Mouse (Mus musculus) stomach, postnatal 0 days (tissue): ENCODE results near the gene Smim24. TPM values are rescaled to one million over a fixed set of nuclear protein-coding genes. Genes with fewer than 3 reads are reported as not detected.
A peak's percentile ranks its signal among the peaks of the same experiment; 100 is the strongest.

Source experiments
- ATAC-seq: fragments of 200-750 bp; cut with Nextera tagmentation; 2 replicates; pipeline ENCODE4 v1.8.0; 2017; ENCODE audit not compliant: low FRiP score, low TSS enrichment
- DNase-seq: peaks from one replicate; pipeline ENCODE4 v3.0.0-alpha.2; 2016; ENCODE audit warnings: low spot score
- H3K27ac ChIP-seq: fragments of 300-500 bp; sonication (generic); replicated peaks from 2 replicates; pipeline ENCODE4 v1.5.1; 2014; ENCODE audit warnings: mild to moderate bottlenecking, control low read depth
- H3K27me3 ChIP-seq: fragments of 300-500 bp; sonication (generic); 2 replicates; pipeline ENCODE4 v1.6.1; 2014; ENCODE audit warnings: low read length; ENCODE audit not compliant: control insufficient read depth, insufficient read depth
- H3K36me3 ChIP-seq: fragments of 300-500 bp; sonication (generic); 2 replicates; pipeline ENCODE4 v1.6.1; 2014; ENCODE audit warnings: low read length, mixed read lengths; ENCODE audit not compliant: control insufficient read depth, insufficient read depth
- H3K4me1 ChIP-seq: fragments of 300-500 bp; sonication (generic); replicated peaks from 2 replicates; pipeline ENCODE4 v1.6.1; 2014; ENCODE audit warnings: antibody characterized with exemption; ENCODE audit not compliant: control insufficient read depth, insufficient read depth
- H3K4me2 ChIP-seq: fragments of 300-500 bp; sonication (generic); replicated peaks from 2 replicates; pipeline ENCODE4 v1.6.1; 2014; ENCODE audit warnings: low read depth, mild to moderate bottlenecking, control low read depth, moderate library complexity
- H3K4me3 ChIP-seq: fragments of 300-500 bp; sonication (generic); 2 replicates; pipeline ENCODE4 v1.5.1; 2014; ENCODE audit warnings: low read depth, low read length, control low read depth
- H3K9ac ChIP-seq: fragments of 300-500 bp; sonication (generic); 2 replicates; pipeline ENCODE4 v1.6.1; 2014; ENCODE audit warnings: mild to moderate bottlenecking, low read length, control low read depth, mixed read lengths
- H3K9me3 ChIP-seq: fragments of 300-500 bp; sonication (generic); 2 replicates; pipeline ENCODE4 v1.6.1; 2016; ENCODE audit warnings: low read length; ENCODE audit not compliant: control insufficient read depth
- CTCF ChIP-seq: IDR thresholded peaks from 2 replicates; pipeline ENCODE4 v1.5.1; 2016; ENCODE audit warnings: antibody characterized with exemption, low read depth, mild to moderate bottlenecking, moderate library complexity
- EP300 ChIP-seq: optimal IDR thresholded peaks from 2 replicates; pipeline ENCODE3; 2016; ENCODE audit warnings: antibody characterized with exemption
- WGBS: fragments of 180-500 bp; shearing (Covaris S2); extraction: QIAGEN DNeasy Blood & Tissue Kit; methylation state at CpG from one replicate; pipeline ENCODE4 v1.1.7; 2014; 5-methylcytosine and 5-hydroxymethylcytosine counted together
- polyA plus RNA-seq: library from polyadenylated mRNA; unstranded; fragments of >200 nt; fragmentation: Nextera tagmentation; extraction: Ambion mirVana; gene quantifications from 2 replicates; pipeline ENCODE4 v1.2.1, GENCODE M21; 2015

Gene Smim24
- polyA plus RNA-seq, 1 experiment from 2014 or later = 205 TPM

- peak; percentile 18 for ATAC-seq
- TF ChIP-seq CTCF = no peak
- no peak for TF ChIP-seq EP300
Observed at GRCm38 (mm10) chr10:81401205-81401520, 8.3 kb downstream of the Smim24 start.

DNA sequence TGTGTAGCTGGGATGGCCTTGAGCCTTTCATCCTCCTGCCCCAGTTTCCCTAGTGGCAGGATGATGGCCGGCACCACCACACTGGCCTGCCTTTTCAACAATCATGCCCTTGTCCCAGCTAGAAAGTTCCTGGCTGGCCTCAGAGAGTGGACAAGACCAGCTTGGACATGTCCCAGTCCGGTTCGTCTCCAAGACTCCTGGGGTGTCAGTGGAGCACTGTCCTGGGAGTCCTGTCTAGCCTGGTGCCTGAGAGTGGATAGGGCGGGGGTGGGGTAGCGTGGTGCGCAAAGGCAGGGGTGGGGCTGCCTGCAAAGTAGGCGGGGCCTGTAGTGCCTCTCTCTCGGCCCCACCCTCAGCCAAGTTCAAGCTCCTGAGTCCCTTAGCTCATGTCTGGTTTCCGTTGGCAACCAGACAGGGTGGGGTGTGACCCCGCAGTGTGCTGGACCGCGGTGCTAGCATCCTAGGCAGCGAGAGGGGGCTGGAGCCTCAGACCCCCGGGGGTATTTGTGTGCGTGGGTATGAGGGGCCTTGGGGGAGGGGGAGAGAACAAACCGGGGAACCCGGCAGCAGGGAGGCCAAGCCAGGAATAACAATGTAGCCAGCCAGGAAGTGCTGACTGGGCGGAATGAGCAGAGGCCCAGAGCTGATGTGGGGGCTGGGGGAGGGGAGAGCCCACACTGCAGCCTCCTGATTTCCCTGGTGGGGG, 8.8 kb downstream of the Smim24 start:
- Histone ChIP-seq H3K4me1 (peaks cover 8% of the 10 kb centered on the region), H3K9ac (no peak overlapping the region), H3K27ac (peak overlapping the region; percentile 83), H3K36me3 (peaks cover 39% of the 10 kb centered on the region), H3K4me2 (peak overlapping the region; percentile 17; the same call in 1 of the 2 replicates), H3K27me3 (no peaks in the 10 kb centered on the region), H3K4me3 (peak overlapping the region; percentile 2; the same call in 1 of the 2 replicates), H3K9me3 (no peaks in the 10 kb centered on the region)
- WGBS = 10% methylated on average over 18 of the region's 18 CpGs
- ATAC-seq (peak; percentile 82), DNase-seq (peak; percentile 84)
- TF ChIP-seq CTCF = no peak; the same call in 1 of the 2 replicates
- TF ChIP-seq EP300 = no peak

More at GRCm38 (mm10) chr10:81401205-81401520, 8.3 kb downstream of the Smim24 start:
- no peak for DNase-seq
- Histone ChIP-seq H3K9me3 (no peaks in the 10 kb centered on the region), H3K4me3 (no peak overlapping the region), H3K4me2 (no peak overlapping the region), H3K9ac (no peak overlapping the region), H3K36me3 (peaks cover 34% of the 10 kb centered on the region), H3K27ac (peak overlapping the region; percentile 83), H3K4me1 (peaks cover 8% of the 10 kb centered on the region), H3K27me3 (no peaks in the 10 kb centered on the region)
- 44% methylated on average over 10 of the region's 10 CpGs for WGBS

DNA sequence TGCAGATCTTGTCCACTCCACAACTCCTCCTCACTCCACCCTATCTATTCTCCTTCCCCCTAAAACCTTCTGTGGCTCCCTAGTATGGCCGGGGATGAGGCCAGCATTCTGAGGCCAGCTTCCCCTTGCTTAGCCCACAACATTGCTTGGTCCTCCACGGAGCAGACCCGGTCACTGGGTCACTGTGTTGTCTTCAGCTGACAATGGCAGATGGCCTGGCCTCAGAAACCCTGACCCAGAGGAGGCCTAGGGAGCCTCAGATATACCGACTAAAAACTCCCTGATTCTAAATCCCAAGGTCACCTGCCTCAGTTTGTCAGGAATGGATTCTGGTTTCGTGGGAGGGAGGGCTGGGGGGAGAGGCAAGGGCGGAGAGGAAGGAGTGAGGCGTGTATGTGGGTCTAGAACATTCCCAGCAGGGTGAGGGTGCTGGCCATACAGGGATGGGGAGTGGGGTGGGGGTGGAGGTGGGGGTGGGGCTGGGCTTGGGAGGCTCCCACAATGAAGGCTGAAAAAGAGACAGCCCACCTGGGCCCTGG, 9.4 kb downstream of the Smim24 start:
- Histone ChIP-seq H3K4me2 (peak overlapping the region; percentile 17; the same call in 1 of the 2 replicates), H3K4me1 (peaks cover 8% of the 10 kb centered on the region), H3K36me3 (peaks cover 43% of the 10 kb centered on the region), H3K4me3 (no peak overlapping the region), H3K9me3 (no peaks in the 10 kb centered on the region), H3K9ac (0 out of 2 replicates have a peak overlapping the region, but pooled peaks have one; percentile 8), H3K27ac (peak overlapping the region; percentile 83), H3K27me3 (no peaks in the 10 kb centered on the region)
- TF ChIP-seq EP300 = no peak
- no peak for TF ChIP-seq CTCF
- ATAC-seq (no peak), DNase-seq (no peak)
- 26% methylated on average over 7 of the region's 7 CpGs for WGBS

GRCm38 (mm10) chr10:81403511-81403910, 10.7 kb downstream of the Smim24 start:
- H3K36me3 ChIP-seq = peaks cover 45% of the 10 kb centered on the region
- peak overlapping the region; percentile 83 for H3K27ac ChIP-seq
- H3K4me1 ChIP-seq = peaks cover 12% of the 10 kb centered on the region
- H3K9ac ChIP-seq = no peak overlapping the region
- H3K9me3 ChIP-seq = no peaks in the 10 kb centered on the region
- TF ChIP-seq EP300 (no peak), CTCF (no peak)
- DNase-seq = no peak
- H3K4me3 ChIP-seq = no peak overlapping the region
- H3K4me2 ChIP-seq = no peak overlapping the region
- H3K27me3 ChIP-seq = no peaks in the 10 kb centered on the region
- 62% methylated on average over 10 of the region's 10 CpGs for WGBS
- ATAC-seq = no peak

- DNase-seq (no peak), ATAC-seq (no peak)
- no peak overlapping the region for H3K9ac ChIP-seq
- H3K36me3 ChIP-seq = peaks cover 43% of the 10 kb centered on the region
- H3K4me1 ChIP-seq = peaks cover 12% of the 10 kb centered on the region
- no peaks in the 10 kb centered on the region for H3K9me3 ChIP-seq
- H3K27ac ChIP-seq = no peak overlapping the region
- 37% methylated on average over 9 of the region's 9 CpGs for WGBS
- H3K27me3 ChIP-seq = no peaks in the 10 kb centered on the region
- TF ChIP-seq CTCF (no peak), EP300 (no peak)
- no peak overlapping the region for H3K4me3 ChIP-seq
- H3K4me2 ChIP-seq = no peak overlapping the region
Observed at GRCm38 (mm10) chr10:81404082-81404481, 11.2 kb downstream of the Smim24 start.

DNA sequence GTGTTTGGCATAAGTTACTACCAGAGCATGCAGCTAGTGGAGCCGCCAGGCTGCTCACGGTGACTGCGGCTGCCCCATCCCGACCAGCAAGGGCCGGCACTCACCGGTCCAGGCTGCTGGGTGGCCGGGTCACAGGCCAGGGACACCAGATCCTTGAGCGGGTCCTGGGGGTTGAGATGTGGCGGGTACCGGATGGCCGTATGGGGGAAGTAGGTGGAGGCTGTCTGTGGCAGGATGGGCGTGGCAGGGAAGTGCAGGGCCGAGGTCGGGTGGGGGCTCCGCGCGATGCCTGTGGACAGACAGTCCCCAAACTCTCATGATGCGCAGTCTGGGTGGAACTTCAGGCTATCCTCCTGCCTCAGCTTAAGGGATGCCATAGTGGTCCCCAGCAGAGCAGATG, 11.9 kb downstream of the Smim24 start:
- Histone ChIP-seq H3K36me3 (peaks cover 37% of the 10 kb centered on the region), H3K9ac (no peak overlapping the region), H3K4me2 (no peak overlapping the region), H3K4me1 (peaks cover 12% of the 10 kb centered on the region), H3K27me3 (no peaks in the 10 kb centered on the region), H3K27ac (no peak overlapping the region), H3K4me3 (no peak overlapping the region), H3K9me3 (no peaks in the 10 kb centered on the region)
- DNase-seq (no peak), ATAC-seq (no peak)
- TF ChIP-seq CTCF = no peak
- TF ChIP-seq EP300 = no peak
- 63% methylated on average over 17 of the region's 18 CpGs for WGBS
